Mouse (Mus musculus) spleen, adult 2 months (tissue): ENCODE data around the gene Gm10663. TPM values are rescaled to one million over a fixed set of nuclear protein-coding genes. Genes with fewer than 3 reads are reported as not detected.

Experiments
- DNase-seq, 2 experiments: peaks; one replicate each; pipeline versions ENCODE4 v3.0.0 to v3.0.0-alpha.2; 2012 to 2021; ENCODE audit warnings: low spot score in 2 of 2, low read depth in 1 of 2
- H3K27ac ChIP-seq: fragments of 200-500 bp; 2 replicates; pipeline ENCODE4 v1.5.1; 2012; ENCODE audit warnings: low read length, inconsistent platforms; ENCODE audit not compliant: insufficient read depth
- H3K27me3 ChIP-seq: fragments of 200-500 bp; 2 replicates; pipeline ENCODE4 v1.6.1; 2012; ENCODE audit warnings: mild to moderate bottlenecking, moderate library complexity, low read length, inconsistent platforms; ENCODE audit not compliant: control insufficient read depth, insufficient read depth
- H3K36me3 ChIP-seq: fragments of 200-500 bp; 2 replicates; pipeline ENCODE4 v1.6.1; 2012; ENCODE audit warnings: mild to moderate bottlenecking, low read length, inconsistent platforms; ENCODE audit not compliant: control insufficient read depth, insufficient read depth
- H3K4me1 ChIP-seq: fragments of 200-500 bp; 2 replicates; pipeline ENCODE4 v1.6.1; 2011; ENCODE audit warnings: inconsistent platforms; ENCODE audit not compliant: control insufficient read depth, insufficient read depth, insufficient read length
- H3K4me3 ChIP-seq: fragments of 200-500 bp; 2 replicates; pipeline ENCODE4 v1.5.1; 2011; ENCODE audit warnings: mild to moderate bottlenecking, inconsistent platforms; ENCODE audit not compliant: insufficient read depth, insufficient read length; ENCODE audit errors: extremely low read depth
- CTCF ChIP-seq: fragments of 200-500 bp; IDR thresholded peaks from 2 replicates; pipeline ENCODE4 v1.5.1; 2011; ENCODE audit warnings: mild to moderate bottlenecking, inconsistent platforms; ENCODE audit not compliant: insufficient read depth, insufficient read length, insufficient replicate concordance; ENCODE audit errors: extremely low read depth
- POLR2A ChIP-seq: fragments of 200-500 bp; IDR thresholded peaks from 2 replicates; pipeline ENCODE4 v1.6.1; 2011; ENCODE audit warnings: low read depth, low read length, inconsistent platforms
- WGBS: fragments of 180-500 bp; shearing (Covaris S2); methylation state at CpG from one replicate; pipeline ENCODE4 v1.1.7; 2018; 5-methylcytosine and 5-hydroxymethylcytosine counted together
- polyA plus RNA-seq: library from polyadenylated mRNA; depleted of rRNA; stranded (reverse); fragments of >200 nt; gene quantifications from 2 replicates; pipeline ENCODE4 v1.2.3, GENCODE M21; 2012

Gene Gm10663
- polyA plus RNA-seq, 1 experiment, result not detected

DNA sequence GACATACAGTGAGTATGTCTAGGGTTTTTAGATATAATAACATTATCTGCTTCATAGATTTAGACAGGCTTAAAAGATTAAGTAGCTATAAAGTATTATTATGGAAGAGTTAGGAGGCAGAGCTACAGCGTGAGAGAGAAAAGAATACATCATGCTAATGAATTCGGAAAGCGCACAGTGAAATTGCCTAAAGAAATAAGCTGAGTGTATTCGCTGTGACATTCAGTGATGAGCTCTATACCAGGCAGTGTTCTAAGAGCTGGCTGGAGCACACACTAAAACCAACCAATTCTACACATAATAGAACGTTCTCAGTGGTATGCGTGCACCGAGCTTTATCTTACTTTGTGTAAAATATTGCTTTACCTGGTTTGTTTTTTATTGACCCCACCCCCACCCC, 28.8 kb downstream of the Gm10663 start:
- TF ChIP-seq CTCF (no peak), POLR2A (no peak)
- WGBS, result 86% methylated on average over 7 of the region's 7 CpGs
- Histone ChIP-seq H3K4me3 (no peak overlapping the region), H3K27ac (no peak overlapping the region), H3K4me1 (no peaks in the 10 kb centered on the region), H3K36me3 (no peaks in the 10 kb centered on the region), H3K27me3 (no peaks in the 10 kb centered on the region)
- DNase-seq, result no peak

DNA sequence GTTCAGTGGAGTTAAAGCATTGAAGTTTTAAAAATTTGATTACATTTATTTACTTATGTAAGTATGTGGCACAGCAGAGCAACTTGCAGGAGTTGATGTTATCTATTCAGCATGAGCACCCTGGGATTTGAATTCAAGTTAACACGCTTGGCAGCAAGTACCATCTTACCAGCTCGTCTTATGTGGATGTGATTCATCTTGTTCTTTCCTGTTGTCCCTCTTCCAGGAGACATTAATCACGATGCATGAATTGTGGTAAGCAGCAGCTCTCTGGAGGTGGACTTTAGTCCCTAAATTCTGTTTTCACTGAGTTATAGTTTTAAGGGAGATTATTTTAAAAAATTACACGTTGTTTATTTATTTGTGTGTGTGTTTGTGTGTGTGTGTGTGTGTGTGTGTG, 29.2 kb downstream of the Gm10663 start:
- 67% methylated on average over 4 of the region's 4 CpGs for WGBS
- no peak for DNase-seq
- Histone ChIP-seq H3K27me3 (no peaks in the 10 kb centered on the region), H3K27ac (no peak overlapping the region), H3K4me1 (no peaks in the 10 kb centered on the region), H3K4me3 (no peak overlapping the region), H3K36me3 (no peaks in the 10 kb centered on the region)
- TF ChIP-seq CTCF, result no peak
- no peak for TF ChIP-seq POLR2A

DNA sequence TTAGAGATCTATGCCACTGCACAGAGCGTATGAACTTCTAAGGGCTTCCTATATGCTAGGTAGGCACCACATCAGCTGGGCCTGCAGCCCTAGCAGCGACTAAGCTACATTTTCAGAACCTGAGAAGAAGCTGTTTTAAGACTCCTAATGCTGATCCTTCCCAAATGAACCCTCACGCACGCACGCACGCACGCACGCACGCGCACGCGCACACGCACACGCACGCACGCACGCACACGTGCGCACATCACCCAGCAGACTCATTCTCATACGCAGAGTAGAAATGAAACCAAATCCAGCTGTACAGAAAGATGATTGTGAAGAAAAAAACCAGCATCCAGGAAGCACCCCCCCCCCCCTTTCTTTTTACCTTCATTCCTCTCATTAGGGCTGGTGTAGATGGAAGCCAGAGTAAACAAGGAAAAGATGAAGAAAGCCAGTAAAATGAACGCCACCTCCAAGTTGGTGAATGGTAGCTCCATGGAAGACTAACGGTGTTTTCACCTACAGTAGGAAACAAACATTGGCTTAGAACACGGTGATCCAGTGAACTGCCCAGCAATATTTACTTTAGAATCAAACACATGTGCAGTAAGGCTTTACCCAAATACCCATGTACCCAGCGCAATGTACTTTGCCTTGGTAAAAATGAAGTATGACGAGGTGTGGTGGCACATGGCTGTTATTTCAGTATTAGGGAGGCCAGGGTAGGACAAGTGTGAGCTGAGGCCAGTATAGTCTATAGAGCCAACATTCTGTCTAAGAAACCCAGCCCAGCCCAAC, 33.3 kb downstream of the Gm10663 start:
- TF ChIP-seq CTCF (no peak), POLR2A (no peak)
- H3K27me3 ChIP-seq, result no peaks in the 10 kb centered on the region
- H3K4me3 ChIP-seq, result no peak overlapping the region
- 94% methylated on average over 25 of the region's 25 CpGs for WGBS
- no peaks in the 10 kb centered on the region for H3K36me3 ChIP-seq
- DNase-seq, result no peak
- no peaks in the 10 kb centered on the region for H3K4me1 ChIP-seq
- no peak overlapping the region for H3K27ac ChIP-seq

DNA sequence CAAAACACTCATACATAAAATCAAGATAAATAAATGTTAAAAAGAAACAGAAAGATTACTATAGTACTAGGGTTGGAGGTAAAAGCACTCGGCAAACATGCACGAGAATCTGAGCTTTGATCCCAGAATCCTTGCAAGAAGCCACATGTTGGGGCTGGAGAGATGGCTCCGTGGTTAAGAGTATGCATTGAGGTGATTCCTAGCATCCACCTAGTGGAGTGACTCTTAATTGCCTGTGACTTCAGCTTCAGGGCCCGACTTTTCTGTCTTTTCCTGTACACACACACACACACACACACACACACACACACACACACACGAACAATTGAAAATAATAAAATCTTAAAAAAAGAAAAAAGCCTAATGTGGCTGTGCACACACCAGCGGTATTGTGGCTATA, 34.1 kb downstream of the Gm10663 start:
- H3K27ac ChIP-seq, result no peak overlapping the region

DNA sequence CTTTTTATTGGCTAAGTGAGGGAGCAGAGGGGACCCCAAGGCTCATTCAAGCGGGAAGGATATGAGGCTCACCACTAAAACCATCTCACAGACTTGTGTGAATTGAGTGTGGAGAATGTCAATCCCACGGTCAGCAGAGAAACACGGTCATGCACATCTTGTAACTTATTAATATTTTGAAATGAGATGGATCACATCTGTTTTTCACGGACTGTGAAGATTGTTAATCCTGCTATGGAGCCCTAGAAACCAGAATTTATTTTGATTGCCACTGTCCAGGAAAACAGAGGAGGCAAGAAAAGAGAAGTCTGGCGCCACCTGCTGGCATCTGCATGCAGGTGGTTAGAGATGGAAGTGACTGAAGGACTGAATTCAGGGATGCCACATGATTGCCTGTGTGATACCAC, 35.5 kb downstream of the Gm10663 start:
- Histone ChIP-seq H3K4me3 (no peak overlapping the region), H3K27ac (no peak overlapping the region), H3K36me3 (no peaks in the 10 kb centered on the region), H3K4me1 (no peaks in the 10 kb centered on the region), H3K27me3 (no peaks in the 10 kb centered on the region)
- 32% methylated on average over 5 of the region's 5 CpGs for WGBS
- TF ChIP-seq POLR2A (no peak), CTCF (peak; percentile 33; the same call in 1 of the 2 replicates)
- peak in 1 of 2 experiments; percentile 5 for DNase-seq

More for the DNA sequence above, 34.1 kb downstream of the Gm10663 start:
- WGBS, result 72% methylated on average over 6 of the region's 6 CpGs
- Histone ChIP-seq H3K4me3 (no peak overlapping the region), H3K27me3 (no peaks in the 10 kb centered on the region), H3K4me1 (no peaks in the 10 kb centered on the region), H3K36me3 (no peaks in the 10 kb centered on the region)
- DNase-seq, result no peak
- no peak for TF ChIP-seq CTCF
- TF ChIP-seq POLR2A, result no peak

DNA sequence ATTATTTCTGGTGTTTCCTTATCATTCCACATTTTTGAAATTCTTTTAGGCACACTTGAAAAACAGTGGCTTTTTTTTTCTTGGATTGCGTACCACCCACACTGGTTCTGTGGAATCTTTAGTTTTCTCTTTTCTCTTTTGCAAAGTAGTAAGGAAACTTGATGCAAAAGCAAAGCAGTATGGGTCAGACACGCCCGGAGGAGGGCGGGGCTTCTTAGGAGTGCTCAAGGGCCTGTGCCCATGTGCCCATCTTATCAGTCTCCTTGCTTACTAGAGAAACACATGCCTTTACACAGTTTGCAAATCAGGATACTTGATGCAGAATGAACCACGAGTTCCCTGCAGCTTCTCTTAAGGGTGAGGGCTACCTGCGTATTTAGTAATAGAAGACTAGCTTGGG, 37.3 kb downstream of the Gm10663 start:
- DNase-seq, result no peak
- no peaks in the 10 kb centered on the region for H3K36me3 ChIP-seq
- no peak overlapping the region for H3K4me3 ChIP-seq
- whole genome bisulfite sequencing, result 76% methylated on average over 6 of the region's 6 CpGs
- TF ChIP-seq CTCF, result no peak
- TF ChIP-seq POLR2A, result no peak
- no peaks in the 10 kb centered on the region for H3K4me1 ChIP-seq
- H3K27ac ChIP-seq, result no peak overlapping the region
- H3K27me3 ChIP-seq, result no peaks in the 10 kb centered on the region

DNA sequence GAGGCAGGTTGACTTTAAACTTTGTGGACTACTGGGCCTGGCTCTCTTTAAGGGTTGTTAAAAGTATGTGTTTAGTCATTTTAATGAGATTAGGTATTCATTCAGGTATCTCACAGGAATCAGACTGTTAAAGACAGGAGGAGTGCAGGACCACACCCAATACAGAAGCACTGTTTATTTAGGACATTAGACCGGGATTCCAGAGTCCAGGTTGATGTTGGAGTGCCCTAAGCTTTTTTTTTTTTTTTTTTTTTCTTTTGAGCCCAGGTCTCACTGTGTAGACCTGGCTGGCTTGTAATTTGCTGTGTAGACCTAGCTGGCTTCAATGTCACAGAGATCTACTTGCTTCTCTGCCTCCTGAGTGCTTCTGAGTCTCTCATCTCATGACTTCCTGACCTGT, 51.2 kb downstream of the Gm10663 start:
- no peak overlapping the region for H3K4me3 ChIP-seq

More for the DNA sequence above, 51.2 kb downstream of the Gm10663 start:
- no peaks in the 10 kb centered on the region for H3K27me3 ChIP-seq
- no peak overlapping the region for H3K27ac ChIP-seq
- H3K36me3 ChIP-seq, result no peaks in the 10 kb centered on the region
- 71% methylated on average over 1 of the region's 1 CpGs for WGBS
- TF ChIP-seq POLR2A (no peak), CTCF (no peak)
- DNase-seq, result no peak
- H3K4me1 ChIP-seq, result no peaks in the 10 kb centered on the region
